Mouse (Mus musculus) testis, postnatal 14 days (tissue): ENCODE data around the gene Ccn2.

Source experiments
- DNase-seq: peaks from one replicate; pipeline ENCODE4 v3.0.0; 2021; ENCODE audit warnings: low spot score

Gene Ccn2

DNA sequence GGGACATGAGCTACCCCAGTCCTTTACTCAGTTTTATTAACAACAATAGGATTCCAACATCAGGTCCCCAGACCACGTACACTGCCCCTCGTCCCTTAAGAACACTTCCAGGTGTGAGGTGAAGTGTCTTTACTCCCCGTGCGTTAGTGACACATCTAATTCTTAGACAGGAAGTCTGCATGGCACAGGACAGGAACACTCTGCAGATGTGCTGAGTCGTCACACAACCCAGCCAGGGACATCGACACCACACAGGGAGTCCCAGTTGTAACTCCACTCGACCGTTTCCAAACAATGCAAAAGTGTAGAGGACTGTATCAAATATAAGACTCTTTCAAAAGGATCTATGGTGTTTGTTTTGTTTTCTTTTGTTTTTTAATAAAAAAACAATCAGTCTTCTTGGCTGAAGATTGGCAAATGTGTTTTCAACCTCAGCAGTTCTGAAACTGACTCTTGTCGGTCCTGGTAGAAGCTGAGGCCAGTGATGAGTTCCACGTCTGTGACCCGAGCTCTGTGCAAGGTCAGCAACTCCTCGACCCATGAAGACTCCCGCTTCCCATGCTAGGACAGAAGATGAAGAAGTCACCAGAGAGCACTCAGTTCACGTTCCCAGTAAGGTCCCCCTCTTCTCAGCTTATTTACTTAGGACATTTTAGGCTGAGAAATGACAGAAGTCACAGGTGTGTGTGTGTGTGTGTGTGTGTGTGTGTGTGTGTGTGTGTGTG lies 46.3 kb downstream of the Ccn2 start:
- no peak for DNase-seq

DNA sequence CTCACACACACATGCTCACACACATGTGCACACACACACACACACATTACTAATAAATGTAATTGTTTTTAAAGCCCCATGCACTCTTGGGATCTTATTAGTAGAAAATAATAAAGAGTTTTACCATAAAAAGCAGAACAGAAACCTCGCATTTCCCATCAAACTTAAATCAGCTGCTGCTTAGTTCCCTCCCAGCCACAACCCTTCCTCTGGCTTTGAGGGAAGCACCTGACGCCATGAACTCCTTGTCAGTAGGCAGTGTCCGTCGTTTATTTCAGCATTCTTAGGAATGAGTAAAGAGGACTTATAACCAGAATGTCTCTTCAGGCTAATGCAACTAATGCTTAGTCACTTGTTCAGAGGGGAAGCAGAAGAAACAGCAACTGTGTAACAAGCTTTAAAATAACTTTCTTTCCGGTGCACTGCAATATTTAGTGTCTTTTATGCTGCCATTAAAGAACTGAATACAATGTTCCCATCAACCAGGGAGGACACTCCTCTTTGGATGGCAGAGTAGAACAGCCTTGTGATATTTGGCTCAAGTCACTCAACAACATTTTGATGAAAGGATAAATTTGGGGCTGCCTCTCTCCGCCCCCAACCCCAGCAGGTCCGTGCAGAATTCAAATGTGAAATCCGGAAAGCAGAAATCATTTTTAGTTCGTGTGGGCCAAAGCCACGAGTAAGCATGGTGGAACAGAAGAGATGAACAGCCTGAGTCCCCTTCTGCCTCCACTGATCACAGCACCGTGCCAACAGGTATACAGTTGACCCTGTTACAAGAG lies 47.7 kb downstream of the Ccn2 start:
- no peak for DNase-seq

DNA sequence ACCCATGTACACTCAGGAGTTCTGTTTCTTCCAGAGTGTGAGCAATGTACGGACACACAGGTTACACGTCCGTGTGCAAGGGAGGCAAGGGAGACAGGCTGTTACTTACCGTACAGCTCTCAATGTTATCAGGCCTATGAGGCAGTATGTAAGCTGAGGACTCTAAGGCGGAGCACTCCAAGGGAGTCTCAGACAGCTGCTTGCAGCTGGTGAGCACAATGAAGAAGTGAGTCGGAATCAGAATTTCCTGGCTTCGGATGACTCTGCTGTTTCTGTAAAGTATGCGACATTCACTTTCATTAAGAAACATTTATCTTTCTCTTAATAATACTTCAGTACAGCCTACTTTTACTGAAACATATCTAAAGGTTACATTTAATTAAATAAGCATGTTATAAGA lies 49.9 kb downstream of the Ccn2 start:
- DNase-seq: no peak
